In the genomic region with DNA sequence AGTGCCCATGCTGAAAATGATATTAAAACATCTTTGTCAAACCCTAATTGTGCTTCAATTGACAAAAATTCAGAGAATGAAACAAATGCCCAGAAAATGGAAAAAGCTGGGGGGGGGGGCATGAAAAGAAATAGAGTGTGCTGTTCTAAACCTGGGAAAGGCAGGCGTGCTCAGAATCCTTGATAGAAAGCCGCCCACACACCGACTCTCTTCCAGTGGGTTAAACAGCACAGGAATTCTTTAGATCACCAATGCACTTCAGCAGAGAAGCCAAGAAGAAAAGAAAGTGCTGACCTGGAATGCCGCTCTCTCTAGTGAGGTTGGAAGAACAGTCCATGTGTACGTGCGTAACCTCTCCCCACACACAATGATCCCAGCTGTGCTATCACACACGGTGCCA, we compare ENCODE assay signal across 15 mouse cellular contexts.
"Had no signal": no experiment of that assay in that cellular context is flagged by ENCODE, and none has a peak within 500 bp of the region (broad histone marks: within the 10 kb centered on the region; RNA-seq: fewer than 3 reads in every experiment).

No protein-coding gene starts in this region.

- H3K27me3 ChIP-seq: liver, embryonic 13.5 days; neural tube, embryonic 15.5 days; stomach, embryonic 15.5 days had no signal

- H3K36me3 ChIP-seq: limb, embryonic 10.5 days; liver, embryonic 13.5 days; midbrain, embryonic 10.5 days; neural tube, embryonic 15.5 days; stomach, embryonic 15.5 days had no signal

- DNase-seq: kidney, adult 11 months; kidney, postnatal 10 days; liver, embryonic 13.5 days; liver, postnatal 0 days; midbrain, embryonic 14.5 days; thymus, adult 2 months; thymus, postnatal 25 days had no signal

- ATAC-seq: hindbrain, postnatal 0 days; liver, postnatal 0 days had no signal

- H3K4me1 ChIP-seq: limb, embryonic 10.5 days; liver, embryonic 13.5 days; neural tube, embryonic 15.5 days; stomach, embryonic 15.5 days had no signal

- H3K9me3 ChIP-seq: limb, embryonic 10.5 days; midbrain, embryonic 10.5 days; neural tube, embryonic 15.5 days; stomach, embryonic 15.5 days had no signal

- H3K4me3 ChIP-seq: layer of hippocampus, adult 2 months; left cerebral cortex, adult 2 months; limb, embryonic 10.5 days; liver, embryonic 13.5 days; midbrain, embryonic 10.5 days; myocyte; neural tube, embryonic 15.5 days; stomach, embryonic 15.5 days had no signal
